Mouse (Mus musculus): ENCODE data around the gene Rpn2.

Gene Rpn2

GRCm38 (mm10) chr2:157310963-157311637 is 32.3 kb downstream of the Rpn2 start:
- DNase-seq (ENCODE audit: low spot score), result no peak

GRCm38 (mm10) chr2:157313718-157314117 is 34.9 kb downstream of the Rpn2 start:
- no peak for DNase-seq (ENCODE audit: low spot score)

GRCm38 (mm10) chr2:157314310-157314709 is 35.5 kb downstream of the Rpn2 start:
- no peak for DNase-seq (ENCODE audit: low spot score)

- DNase-seq (ENCODE audit: low spot score), result no peak
Observed at GRCm38 (mm10) chr2:157315486-157315885, 36.7 kb downstream of the Rpn2 start.

GRCm38 (mm10) chr2:157316358-157316933 is 37.6 kb downstream of the Rpn2 start:
- DNase-seq (ENCODE audit: low spot score), result no peak

- DNase-seq (ENCODE audit: low spot score), result no peak
Observed at GRCm38 (mm10) chr2:157317220-157317619, 38.4 kb downstream of the Rpn2 start.

GRCm38 (mm10) chr2:157320135-157320534 is 41.3 kb downstream of the Rpn2 start:
- no peak for DNase-seq (ENCODE audit: low spot score)

GRCm38 (mm10) chr2:157320886-157321285 is 42.1 kb downstream of the Rpn2 start:
- DNase-seq (ENCODE audit: low spot score), result no peak

- no peak for DNase-seq (ENCODE audit: low spot score)
Observed at GRCm38 (mm10) chr2:157322029-157322766, 43.4 kb downstream of the Rpn2 start.

GRCm38 (mm10) chr2:157325238-157325637 is 46.4 kb downstream of the Rpn2 start:
- DNase-seq (ENCODE audit: low spot score), result no peak

- no peak for DNase-seq (ENCODE audit: low spot score)
Observed at GRCm38 (mm10) chr2:157328106-157328505, 49.3 kb downstream of the Rpn2 start.

- no peak for DNase-seq (ENCODE audit: low spot score)
Observed at GRCm38 (mm10) chr2:157328570-157328969, 49.8 kb downstream of the Rpn2 start.

GRCm38 (mm10) chr2:157332059-157332458 is 53.2 kb downstream of the Rpn2 start:
- DNase-seq (ENCODE audit: low spot score), result no peak

GRCm38 (mm10) chr2:157338663-157339062 is 59.8 kb downstream of the Rpn2 start:
- peak; percentile 56 for DNase-seq (ENCODE audit: low spot score)

GRCm38 (mm10) chr2:157339532-157339931 is 60.7 kb downstream of the Rpn2 start:
- no peak for DNase-seq (ENCODE audit: low spot score)

- DNase-seq (ENCODE audit: low spot score), result no peak
Observed at GRCm38 (mm10) chr2:157340221-157340741, 61.5 kb downstream of the Rpn2 start.

GRCm38 (mm10) chr2:157341554-157342270 is 62.9 kb downstream of the Rpn2 start:
- peak; percentile 35 for DNase-seq (ENCODE audit: low spot score)

- no peak for DNase-seq (ENCODE audit: low spot score)
Observed at GRCm38 (mm10) chr2:157342328-157342926, 63.6 kb downstream of the Rpn2 start.

- no peak for DNase-seq (ENCODE audit: low spot score)
Observed at GRCm38 (mm10) chr2:157343337-157343736, 64.5 kb downstream of the Rpn2 start.

GRCm38 (mm10) chr2:157347361-157348159 is 68.7 kb downstream of the Rpn2 start, which contains the start of gene Ghrh:
Ghrh (minus strand) TSS chr2:157347506.
- DNase-seq (ENCODE audit: low spot score), result no peak

Data from urinary bladder, postnatal 10 days (tissue).